Mouse (Mus musculus) neural tube, embryonic 14.5 days (tissue): ENCODE data around the gene Hyal1. TPM values are rescaled to one million over a fixed set of nuclear protein-coding genes. Genes with fewer than 3 reads are reported as not detected.
A peak's percentile ranks its signal among the peaks of the same experiment; 100 is the strongest.

Experiments
- ATAC-seq: fragments of 200-750 bp; cut with Nextera tagmentation; 2 replicates; pipeline ENCODE4 v1.8.0; 2017; ENCODE audit warnings: low read depth, mild to moderate bottlenecking, moderate TSS enrichment, moderate library complexity
- H3K27ac ChIP-seq: fragments of 300-500 bp; sonication (generic); 2 replicates; pipeline ENCODE4 v1.5.1; 2014; ENCODE audit warnings: low read depth, mild to moderate bottlenecking, control low read depth, low read length, moderate library complexity, mixed read lengths
- H3K27me3 ChIP-seq: fragments of 300-500 bp; sonication (generic); 2 replicates; pipeline ENCODE4 v1.6.1; 2014; ENCODE audit warnings: low read length; ENCODE audit not compliant: control insufficient read depth, insufficient read depth
- H3K36me3 ChIP-seq: fragments of 300-500 bp; sonication (generic); 2 replicates; pipeline ENCODE4 v1.6.1; 2014; ENCODE audit warnings: low read length, mixed read lengths; ENCODE audit not compliant: control insufficient read depth, insufficient read depth
- H3K4me1 ChIP-seq: fragments of 300-500 bp; sonication (generic); 2 replicates; pipeline ENCODE4 v1.6.1; 2014; ENCODE audit warnings: low read length; ENCODE audit not compliant: control insufficient read depth, insufficient read depth
- H3K4me2 ChIP-seq: fragments of 300-500 bp; sonication (generic); 2 replicates; pipeline ENCODE4 v1.6.1; 2014; ENCODE audit warnings: mild to moderate bottlenecking, low read depth, low read length, control low read depth
- H3K4me3 ChIP-seq: fragments of 300-500 bp; sonication (generic); 2 replicates; pipeline ENCODE4 v1.5.1; 2014; ENCODE audit warnings: low read depth, low read length, control low read depth, mixed read lengths
- H3K9ac ChIP-seq: fragments of 300-500 bp; sonication (generic); replicated peaks from 2 replicates; pipeline ENCODE4 v1.6.1; 2014; ENCODE audit warnings: low read depth, mild to moderate bottlenecking, control low read depth, low read length, mixed read lengths
- H3K9me3 ChIP-seq: fragments of 300-500 bp; sonication (generic); 2 replicates; pipeline ENCODE4 v1.6.1; 2016; ENCODE audit warnings: low read length; ENCODE audit not compliant: control insufficient read depth
- WGBS: fragments of 180-500 bp; shearing (Covaris S2); extraction: QIAGEN DNeasy Blood & Tissue Kit; methylation state at CpG from one replicate; pipeline ENCODE4 v1.1.7; 2014; 5-methylcytosine and 5-hydroxymethylcytosine counted together
- polyA plus RNA-seq: library from polyadenylated mRNA; unstranded; fragments of >200 nt; fragmentation: Nextera tagmentation; extraction: Ambion mirVana; gene quantifications from 2 replicates; pipeline ENCODE4 v1.2.1, GENCODE M21; 2014

Gene Hyal1
- polyA plus RNA-seq, 1 experiment from 2014 or later, result 3.1 TPM

DNA sequence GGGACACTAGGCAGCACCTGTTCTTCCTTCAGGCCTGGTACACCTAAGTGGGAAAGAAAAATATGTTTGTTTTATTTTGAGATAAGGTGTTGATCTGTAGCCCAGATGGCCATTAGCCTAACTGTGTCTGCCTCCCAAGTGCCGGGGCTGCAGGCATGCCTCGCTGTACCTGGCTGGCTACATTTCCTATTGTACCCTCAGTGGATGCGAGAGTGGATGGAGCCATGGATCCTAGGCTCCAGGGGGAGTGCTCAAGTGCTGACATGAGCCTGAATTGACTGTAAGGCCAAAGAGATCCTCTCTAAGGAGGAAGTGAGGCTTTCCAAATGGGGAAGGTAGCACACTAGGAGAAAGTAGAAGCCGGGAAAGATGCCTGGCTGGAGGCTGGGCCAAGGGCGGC lies 28.8 kb upstream of the Hyal1 start:
- ATAC-seq, result no peak
- Histone ChIP-seq H3K9me3 (no peaks in the 10 kb centered on the region), H3K4me2 (no peak overlapping the region), H3K9ac (no peak overlapping the region), H3K27ac (no peak overlapping the region), H3K4me1 (peaks cover 19% of the 10 kb centered on the region), H3K27me3 (peaks cover 22% of the 10 kb centered on the region), H3K4me3 (no peak overlapping the region), H3K36me3 (peaks cover 11% of the 10 kb centered on the region)
- 80% methylated on average over 5 of the region's 5 CpGs for WGBS

DNA sequence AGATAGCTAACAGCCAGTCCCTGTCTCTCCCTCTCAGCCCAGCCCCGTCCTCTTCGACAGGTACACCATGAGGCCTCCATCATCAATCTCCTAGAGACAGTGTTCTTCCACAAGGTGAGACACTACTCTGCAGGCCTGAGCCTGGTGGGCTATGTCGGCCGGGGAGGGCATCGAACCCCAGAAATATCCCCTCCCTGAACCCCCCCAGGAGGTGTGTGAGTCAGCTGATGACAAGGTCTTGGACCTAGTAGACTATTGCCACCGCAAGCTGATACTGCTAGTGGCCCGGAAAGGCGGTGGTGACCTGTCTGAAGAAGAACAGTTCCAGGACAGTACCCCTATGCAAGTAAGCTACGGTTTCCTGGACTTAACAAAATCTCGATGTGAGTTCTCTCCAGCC lies 27.9 kb upstream of the Hyal1 start:
- no peak for ATAC-seq

GRCm38 (mm10) chr9:107549297-107550074 lies 27.2 kb upstream of the Hyal1 start:
- 85% methylated on average over 20 of the region's 20 CpGs for WGBS

More for the DNA sequence above, 27.9 kb upstream of the Hyal1 start:
- Histone ChIP-seq H3K27me3 (peaks cover 24% of the 10 kb centered on the region), H3K9ac (no peak overlapping the region), H3K4me3 (no peak overlapping the region), H3K4me1 (peaks cover 19% of the 10 kb centered on the region), H3K9me3 (no peaks in the 10 kb centered on the region), H3K36me3 (peaks cover 11% of the 10 kb centered on the region), H3K4me2 (no peak overlapping the region), H3K27ac (no peak overlapping the region)
- 93% methylated on average over 10 of the region's 10 CpGs for WGBS

GRCm38 (mm10) chr9:107550491-107551116 lies 26.1 kb upstream of the Hyal1 start:
- Histone ChIP-seq H3K9me3 (no peaks in the 10 kb centered on the region), H3K4me2 (peak overlapping the region; percentile 50; the same call in 1 of the 2 replicates), H3K27ac (no peak overlapping the region), H3K36me3 (no peaks in the 10 kb centered on the region), H3K9ac (no peak overlapping the region), H3K4me1 (peaks cover 24% of the 10 kb centered on the region), H3K27me3 (peaks cover 24% of the 10 kb centered on the region), H3K4me3 (peak overlapping the region; percentile 29; the same call in 1 of the 2 replicates)
- no peak for ATAC-seq
- 26% methylated on average over 23 of the region's 23 CpGs for WGBS

More at GRCm38 (mm10) chr9:107549297-107550074, 27.2 kb upstream of the Hyal1 start:
- H3K4me1 ChIP-seq, result peaks cover 19% of the 10 kb centered on the region
- no peak for ATAC-seq
- H3K27ac ChIP-seq, result no peak overlapping the region
- no peak overlapping the region for H3K4me3 ChIP-seq
- H3K9me3 ChIP-seq, result no peaks in the 10 kb centered on the region
- no peak overlapping the region for H3K9ac ChIP-seq
- peaks cover 24% of the 10 kb centered on the region for H3K27me3 ChIP-seq
- H3K4me2 ChIP-seq, result no peak overlapping the region
- H3K36me3 ChIP-seq, result peaks cover 7% of the 10 kb centered on the region

DNA sequence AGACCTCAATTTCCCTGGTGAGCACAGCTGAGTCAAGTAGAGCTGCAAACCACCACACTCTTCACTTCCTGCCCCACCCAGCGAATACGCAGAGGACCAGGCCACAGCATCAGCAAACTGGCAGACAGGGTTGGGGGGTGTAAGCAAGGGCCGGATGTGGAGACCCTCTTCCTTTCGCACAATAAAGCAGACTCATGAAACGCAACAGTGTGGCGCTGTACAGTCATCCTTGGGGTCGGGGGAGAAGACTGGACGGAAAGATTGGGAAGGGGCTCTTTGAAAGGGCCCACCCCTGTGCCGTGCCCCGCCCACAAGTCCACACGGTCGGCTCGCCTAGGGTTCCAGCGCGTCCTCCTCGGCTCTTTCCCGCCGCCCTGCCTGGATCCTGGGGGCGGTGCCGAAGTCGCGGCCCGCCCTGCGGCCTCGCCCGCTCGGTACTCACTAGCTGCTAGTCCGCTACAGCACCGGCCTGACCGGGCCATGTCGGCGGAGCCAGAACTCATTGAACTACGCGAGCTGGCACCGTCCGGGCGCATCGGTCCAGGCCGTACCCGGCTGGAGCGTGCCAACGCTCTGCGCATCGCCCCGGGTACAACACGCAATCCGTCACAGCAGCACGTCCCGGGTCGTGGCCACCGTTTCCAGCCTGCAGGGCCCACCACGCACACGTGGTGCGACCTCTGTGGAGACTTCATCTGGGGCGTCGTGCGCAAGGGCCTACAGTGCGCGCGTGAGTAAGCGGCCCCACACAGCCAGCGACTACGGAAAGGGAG lies 25.4 kb upstream of the Hyal1 start, which contains the start of gene Rassf1:
Rassf1 (plus strand) TSS at position 439 of the 773 bp plus-strand sequence.
- ATAC-seq, result no peak
- H3K4me1 ChIP-seq, result peaks cover 28% of the 10 kb centered on the region

GRCm38 (mm10) chr9:107551890-107552355 lies 24.8 kb upstream of the Hyal1 start:
- ATAC-seq, result no peak
- H3K27ac ChIP-seq, result no peak overlapping the region
- WGBS, result 7% methylated on average over 8 of the region's 8 CpGs

More for the DNA sequence above, 25.4 kb upstream of the Hyal1 start, which contains the start of gene Rassf1:
- peak within 1 kb of the TSS; percentile 51 for H3K9ac ChIP-seq
- H3K4me2 ChIP-seq, result peak within 1 kb of the TSS; percentile 50
- no peak within 1 kb of the TSS for H3K27ac ChIP-seq
- H3K4me3 ChIP-seq, result peak within 1 kb of the TSS; percentile 29
- WGBS, result under 1% methylated on average over 63 of the region's 63 CpGs
- peaks cover 24% of the 10 kb centered on the region for H3K27me3 ChIP-seq
- no peaks in the 10 kb centered on the region for H3K9me3 ChIP-seq
- no peaks in the 10 kb centered on the region for H3K36me3 ChIP-seq

GRCm38 (mm10) chr9:107552690-107553393 lies 23.9 kb upstream of the Hyal1 start:
- peaks cover 24% of the 10 kb centered on the region for H3K27me3 ChIP-seq

More at GRCm38 (mm10) chr9:107551890-107552355, 24.8 kb upstream of the Hyal1 start:
- peaks cover 21% of the 10 kb centered on the region for H3K4me1 ChIP-seq
- H3K9me3 ChIP-seq, result no peaks in the 10 kb centered on the region
- H3K36me3 ChIP-seq, result no peaks in the 10 kb centered on the region
- H3K4me2 ChIP-seq, result peak overlapping the region; percentile 50
- H3K9ac ChIP-seq, result peak overlapping the region; percentile 51
- H3K27me3 ChIP-seq, result peaks cover 24% of the 10 kb centered on the region
- peak overlapping the region; percentile 29 for H3K4me3 ChIP-seq

More at GRCm38 (mm10) chr9:107552690-107553393, 23.9 kb upstream of the Hyal1 start:
- H3K36me3 ChIP-seq, result peaks cover 5% of the 10 kb centered on the region; the same call in 1 of the 2 replicates
- H3K9ac ChIP-seq, result no peak overlapping the region
- no peak overlapping the region for H3K4me3 ChIP-seq
- 82% methylated on average over 5 of the region's 5 CpGs for WGBS
- ATAC-seq, result no peak
- peaks cover 17% of the 10 kb centered on the region for H3K4me1 ChIP-seq
- H3K9me3 ChIP-seq, result no peaks in the 10 kb centered on the region
- no peak overlapping the region for H3K27ac ChIP-seq
- peak overlapping the region; percentile 96 for H3K4me2 ChIP-seq
